Mouse (Mus musculus) thymus, postnatal 0 days (tissue): ENCODE data around the gene Cog7. TPM values are rescaled to one million over a fixed set of nuclear protein-coding genes. Genes with fewer than 3 reads are reported as not detected.

Source experiments
- DNase-seq: peaks from one replicate; pipeline ENCODE4 v3.0.0-alpha.2; 2015; ENCODE audit warnings: low spot score
- polyA plus RNA-seq: library from polyadenylated mRNA; unstranded; fragments of >200 nt; fragmentation: Nextera tagmentation; extraction: Ambion mirVana; gene quantifications from 2 replicates; pipeline ENCODE4 v1.2.1, GENCODE M21; 2015

Cog7 gene
- polyA plus RNA-seq, 1 experiment from 2014 or later = 10.9 TPM

DNA sequence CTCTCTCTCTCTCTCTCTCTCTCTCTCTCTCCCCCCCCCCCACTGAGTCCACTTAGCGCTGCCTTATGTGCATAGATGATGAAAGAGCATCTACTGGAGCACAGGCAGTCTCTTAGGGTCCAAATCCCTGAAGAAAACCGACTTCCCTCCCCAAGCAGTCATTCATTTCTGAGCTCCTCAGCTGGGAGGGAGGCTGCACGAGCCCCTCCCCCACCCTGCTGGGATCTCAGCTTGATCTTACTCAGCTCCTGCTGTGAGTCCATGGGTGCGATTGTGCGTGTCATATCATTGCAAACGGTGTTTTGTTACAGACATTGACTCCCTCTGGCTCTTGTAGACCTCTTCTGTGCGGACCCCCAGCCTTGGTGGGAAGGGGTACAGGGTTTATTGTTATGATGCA lies 81.6 kb downstream of the Cog7 start:
- no peak for DNase-seq

DNA sequence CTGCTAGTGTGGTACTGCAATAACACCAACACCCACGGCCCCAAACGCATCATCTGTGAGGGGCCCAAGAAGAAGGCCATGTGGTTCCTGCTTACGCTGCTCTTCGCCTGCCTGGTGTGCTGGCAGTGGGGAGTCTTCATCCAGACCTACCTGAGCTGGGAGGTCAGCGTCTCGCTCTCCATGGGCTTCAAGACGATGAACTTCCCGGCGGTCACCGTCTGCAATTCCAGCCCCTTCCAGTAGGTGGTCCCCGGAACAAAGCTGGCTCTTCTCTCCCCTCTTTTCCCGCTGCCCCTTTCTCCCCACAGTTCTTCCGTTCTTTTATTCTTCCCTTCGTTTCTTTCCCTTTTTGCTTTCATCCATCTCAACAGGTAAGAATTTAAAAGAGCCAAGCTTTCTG lies 82.2 kb downstream of the Cog7 start:
- DNase-seq = peak; percentile 4

DNA sequence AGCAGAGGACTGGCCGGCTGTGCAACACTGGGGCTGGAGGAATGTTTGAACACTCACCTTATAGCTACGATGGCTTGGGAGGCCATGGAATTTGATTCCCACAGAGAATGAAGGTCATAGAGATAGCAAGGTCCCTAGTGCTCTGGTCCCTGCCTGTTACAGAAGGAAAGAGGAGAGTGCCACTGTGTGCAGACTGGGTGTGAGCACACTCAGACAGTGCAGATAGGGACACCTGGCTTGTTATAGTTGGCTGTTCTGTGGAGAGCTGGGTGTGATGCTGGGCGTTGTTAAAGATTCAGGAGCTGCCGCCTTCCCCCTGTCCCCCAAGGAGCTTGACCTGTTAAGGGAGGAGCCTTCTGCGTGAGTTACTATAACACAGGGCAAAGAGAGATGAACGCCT lies 84.8 kb downstream of the Cog7 start:
- no peak for DNase-seq

DNA sequence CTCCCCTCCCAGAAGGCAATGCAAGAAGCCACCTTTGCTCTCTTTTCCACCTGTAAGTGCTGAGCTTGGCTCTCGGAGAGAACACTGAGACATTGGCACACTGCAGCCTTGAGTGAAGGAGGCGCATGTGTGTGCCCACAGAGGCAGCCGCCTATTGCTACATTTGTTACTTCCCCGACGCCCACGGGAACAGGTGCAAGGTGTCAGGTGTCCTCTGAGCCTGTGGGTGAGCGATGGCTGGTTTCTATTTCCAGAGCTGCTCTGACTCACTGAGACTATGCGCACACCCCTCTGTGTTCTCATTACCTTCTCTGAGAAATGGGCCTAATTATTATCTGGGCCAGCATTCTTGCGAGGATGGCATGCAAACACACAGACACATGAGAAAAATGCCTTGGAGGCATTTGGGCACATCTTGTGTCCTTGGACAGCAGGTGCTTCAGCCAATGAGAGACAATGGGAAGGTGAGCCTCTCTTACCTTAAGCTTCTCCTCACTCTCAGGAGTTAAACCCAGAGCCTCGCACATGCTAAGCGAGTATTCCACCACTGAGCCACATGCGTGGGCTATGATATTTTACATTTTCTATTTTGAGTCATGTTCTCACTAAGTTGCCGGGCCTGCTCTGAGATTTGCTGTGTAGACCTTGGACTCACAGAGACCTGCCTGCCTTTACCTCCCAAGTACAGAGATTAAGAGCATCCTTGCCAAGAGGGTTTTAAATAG lies 90.7 kb downstream of the Cog7 start:
- DNase-seq = no peak

DNA sequence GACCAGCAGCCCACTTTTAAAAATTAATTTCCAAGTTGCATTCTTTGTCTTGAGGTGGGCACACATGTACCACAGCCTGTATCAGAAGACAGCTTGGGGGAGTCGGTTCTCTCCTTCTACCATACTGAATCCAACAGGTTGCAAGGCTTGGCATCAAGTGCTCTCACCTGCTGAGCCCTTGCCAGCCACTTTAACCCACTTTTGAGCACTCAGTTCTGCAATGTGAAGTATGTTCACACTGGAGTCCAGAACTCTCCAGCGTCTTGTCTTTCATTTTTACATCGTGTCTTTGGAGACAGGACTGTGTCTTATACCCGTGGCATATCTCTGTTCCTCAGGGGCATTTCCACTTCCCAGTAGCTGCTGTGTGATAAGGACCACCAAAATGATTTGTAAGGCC lies 101.3 kb downstream of the Cog7 start:
- DNase-seq = no peak

DNA sequence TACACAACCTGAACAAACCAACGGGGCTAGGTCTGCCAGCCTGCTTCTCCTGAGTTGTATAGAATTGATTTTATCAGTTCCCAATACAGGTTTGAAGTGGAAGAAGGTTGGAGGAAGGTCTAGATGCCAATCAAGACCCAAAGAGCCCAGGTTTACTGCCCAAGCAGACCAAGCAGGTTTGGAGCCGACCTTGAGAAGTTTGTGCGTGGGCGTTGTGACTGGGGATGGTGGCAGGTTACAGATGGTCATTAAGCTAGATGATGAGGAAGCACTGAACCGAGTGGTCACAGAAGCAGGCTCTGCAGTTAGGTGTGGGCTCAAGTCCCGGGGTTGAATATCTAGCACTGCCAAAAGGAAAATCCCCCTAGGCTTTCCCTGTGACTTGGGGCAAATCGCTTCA lies 106.7 kb downstream of the Cog7 start:
- no peak for DNase-seq

DNA sequence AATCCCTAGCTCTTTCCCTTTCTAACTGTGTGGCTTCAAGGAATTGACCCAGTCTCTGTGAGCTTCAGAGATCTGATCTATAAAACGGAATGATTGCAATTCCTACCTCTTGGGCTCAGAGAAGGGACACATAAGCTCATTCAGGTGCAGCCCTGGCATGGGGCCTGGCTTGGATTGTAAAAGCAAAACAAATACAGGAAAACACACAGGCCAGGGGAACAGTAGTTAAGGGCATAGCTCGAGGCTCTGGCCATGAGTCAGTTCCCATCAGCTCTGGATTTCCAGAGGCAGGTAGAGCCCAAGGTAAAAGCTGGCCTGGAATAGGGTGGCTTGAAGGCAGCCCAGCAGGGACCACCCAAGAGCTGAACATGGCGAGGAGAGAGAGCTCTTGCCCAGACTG lies 107.5 kb downstream of the Cog7 start:
- DNase-seq = no peak

DNA sequence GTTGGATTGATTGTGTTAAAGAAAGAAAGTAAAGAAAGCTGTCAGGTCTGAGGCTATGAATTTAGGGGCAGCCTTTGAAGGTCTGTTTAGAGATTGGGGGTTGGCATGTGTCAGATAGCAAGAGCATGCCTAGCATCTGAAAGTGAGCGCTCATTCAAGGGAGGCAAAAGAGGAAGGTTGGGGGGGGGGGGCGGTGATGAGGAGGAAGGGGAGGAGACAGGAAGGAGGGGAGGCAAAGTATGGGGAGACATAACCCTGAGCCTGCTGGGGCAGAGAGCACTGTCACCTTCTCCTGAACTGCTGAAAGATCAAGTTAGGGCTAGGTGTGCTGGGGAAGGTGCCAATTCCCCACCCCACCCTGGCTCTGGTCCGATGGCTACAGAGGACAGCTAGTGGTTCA lies 109.9 kb downstream of the Cog7 start:
- no peak for DNase-seq

DNA sequence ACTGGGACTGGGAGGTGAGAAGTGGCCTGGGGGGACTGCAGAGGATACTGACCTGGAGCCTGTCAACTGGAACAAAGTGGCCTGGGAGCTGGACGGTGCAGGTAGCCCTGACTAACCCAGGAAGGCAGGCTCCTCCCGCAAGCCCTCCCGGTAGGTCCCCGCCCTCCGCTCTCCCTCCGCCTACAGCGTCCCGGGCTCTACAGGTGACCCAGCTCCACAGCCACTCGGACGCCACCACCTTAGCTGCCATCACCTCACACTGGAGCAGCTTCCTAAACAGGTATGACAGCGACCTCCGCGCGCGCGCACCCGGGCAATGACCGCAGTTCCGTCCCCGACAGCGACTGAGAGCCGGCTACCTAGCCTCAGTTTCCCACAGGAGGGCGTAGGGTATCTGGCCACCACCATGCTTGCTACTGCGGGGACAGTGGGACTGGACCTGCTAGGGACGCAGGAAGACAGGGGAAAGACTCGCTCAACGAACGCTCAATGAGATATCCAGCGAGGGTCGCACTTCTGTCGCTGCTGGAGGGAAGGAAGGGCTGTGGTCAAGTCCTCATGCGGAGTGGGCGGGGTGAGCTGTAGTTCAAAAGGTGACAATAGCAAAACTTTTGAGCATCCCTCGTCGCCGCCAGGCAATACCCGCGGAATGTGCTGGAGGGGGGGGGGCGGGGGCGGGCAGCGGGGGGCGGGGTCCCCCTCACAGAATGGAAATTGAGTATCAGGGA lies 116.5 kb downstream of the Cog7 start, which contains the start of gene Scnn1b:
Gene Scnn1b (plus strand): TSS at position 181 of the 728 bp plus-strand sequence.
- DNase-seq = no peak

DNA sequence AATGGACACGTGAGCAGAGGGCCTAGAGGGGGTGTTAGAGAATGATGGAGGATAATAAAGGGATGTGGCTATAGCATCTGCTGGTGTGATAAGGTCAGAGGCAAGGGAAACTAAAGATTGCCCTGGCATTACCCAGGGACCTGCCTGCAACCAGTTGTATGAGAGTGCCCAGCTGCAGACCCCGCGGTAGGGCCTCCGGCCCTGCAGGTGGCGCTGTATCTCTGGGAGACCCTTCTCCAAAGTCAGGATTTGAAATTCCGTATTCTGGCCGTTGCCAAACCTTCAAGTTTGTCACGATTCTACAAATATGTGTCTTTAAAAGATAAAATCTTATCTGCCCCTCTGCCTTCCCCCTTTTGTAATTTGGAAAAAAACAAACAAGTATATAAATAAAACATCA lies 122.6 kb downstream of the Cog7 start:
- no peak for DNase-seq

DNA sequence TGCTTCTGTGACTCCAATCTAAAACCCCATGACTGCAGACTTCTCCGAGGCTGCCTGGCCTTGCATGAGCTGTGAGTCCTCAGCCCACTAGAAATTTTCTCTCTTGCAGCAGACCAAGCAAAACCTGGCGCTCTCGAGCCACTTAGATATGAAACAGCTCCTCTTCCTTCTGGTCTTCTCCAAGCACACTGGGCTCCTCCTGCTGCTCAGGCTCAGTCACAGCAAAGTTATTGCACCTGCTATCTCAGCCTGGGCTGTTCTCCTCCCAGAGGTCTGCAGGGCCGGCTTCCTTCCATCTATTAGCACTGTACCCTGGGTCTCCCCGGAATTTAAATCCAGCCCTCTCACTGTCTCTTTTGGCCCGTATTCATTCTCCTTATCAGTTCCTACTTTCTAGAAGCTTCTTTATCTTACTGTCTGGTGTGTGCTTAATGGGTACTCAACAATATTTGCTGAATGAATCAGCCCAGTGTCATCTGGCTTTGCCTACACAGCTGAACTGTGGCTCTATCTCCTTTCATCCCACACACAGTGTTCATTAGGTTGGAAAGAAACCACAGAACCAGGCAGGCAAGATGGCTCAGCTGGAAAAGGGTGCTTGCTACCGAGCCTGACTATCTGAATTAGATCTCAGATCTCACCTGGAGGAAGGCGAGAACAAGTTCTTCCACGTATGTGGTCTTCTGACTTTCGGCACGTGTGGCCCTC lies 124.2 kb downstream of the Cog7 start:
- DNase-seq = no peak

DNA sequence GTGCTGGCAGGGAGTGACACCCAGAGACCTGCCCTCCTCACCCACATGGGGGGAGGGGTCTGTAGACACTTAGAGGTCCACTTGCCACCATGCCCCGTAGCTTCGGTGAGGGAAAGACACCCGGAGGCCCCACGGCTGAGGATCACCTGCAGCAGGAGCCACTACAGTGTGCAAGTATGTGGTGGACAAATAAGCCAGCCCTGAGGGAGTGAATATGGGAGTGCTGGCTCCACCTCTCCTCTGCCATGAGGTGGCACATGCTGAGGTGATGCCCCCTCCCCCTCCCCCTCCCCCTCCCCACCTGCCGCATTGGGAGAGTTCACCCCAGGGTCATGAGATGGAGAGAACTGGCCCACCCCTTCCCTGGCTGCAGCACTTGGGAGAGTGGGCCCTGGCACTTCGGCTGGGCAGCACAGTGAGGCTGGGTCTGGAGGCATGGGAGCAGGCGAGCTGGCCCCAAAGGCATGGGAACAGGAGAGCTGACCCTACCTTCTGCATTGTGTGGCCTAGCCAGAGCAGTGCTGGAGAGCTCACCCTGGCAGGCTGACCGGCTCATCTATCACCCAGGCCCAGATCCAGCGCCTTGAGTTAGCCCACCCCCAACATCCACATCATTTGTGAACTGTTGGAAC lies 132.9 kb downstream of the Cog7 start:
- DNase-seq = no peak

DNA sequence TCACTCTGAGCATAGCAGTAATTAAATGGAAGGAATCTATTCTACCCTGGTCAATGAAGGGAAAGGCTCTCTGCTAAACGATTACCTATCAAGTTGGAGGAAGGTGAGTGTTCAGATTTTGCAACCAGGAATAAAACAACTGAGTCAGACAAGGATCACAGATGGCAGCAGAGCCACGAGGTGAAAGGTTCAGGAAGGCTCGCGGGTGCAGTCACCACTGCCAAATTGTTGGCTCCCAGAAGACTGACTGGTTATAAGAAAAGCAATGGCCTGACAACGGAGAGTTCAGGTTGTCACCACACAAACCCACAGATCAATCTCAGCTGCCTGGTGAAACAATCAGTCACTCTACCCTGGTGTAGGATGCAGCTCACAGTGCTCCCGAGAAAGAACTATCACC lies 135.5 kb downstream of the Cog7 start:
- DNase-seq = no peak

DNA sequence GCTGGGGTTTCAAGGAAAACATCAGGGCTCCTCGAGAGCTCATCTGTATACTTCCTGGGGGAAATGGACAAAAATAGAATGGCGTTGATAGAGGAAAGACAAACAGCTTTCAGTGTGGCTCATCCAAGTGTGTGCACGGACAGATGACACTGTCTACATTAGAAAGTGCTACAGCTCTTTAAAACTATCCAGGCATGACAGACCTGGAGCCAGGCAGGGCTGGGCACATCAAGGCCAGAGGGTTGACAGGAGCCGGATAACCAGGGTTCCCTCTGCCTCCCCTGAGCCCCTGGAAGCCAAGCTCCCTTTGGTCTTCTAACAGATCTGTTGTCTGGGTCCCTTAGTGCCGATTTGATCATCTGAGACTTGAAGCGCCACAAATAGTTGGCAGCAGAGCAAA lies 139.3 kb downstream of the Cog7 start:
- no peak for DNase-seq

DNA sequence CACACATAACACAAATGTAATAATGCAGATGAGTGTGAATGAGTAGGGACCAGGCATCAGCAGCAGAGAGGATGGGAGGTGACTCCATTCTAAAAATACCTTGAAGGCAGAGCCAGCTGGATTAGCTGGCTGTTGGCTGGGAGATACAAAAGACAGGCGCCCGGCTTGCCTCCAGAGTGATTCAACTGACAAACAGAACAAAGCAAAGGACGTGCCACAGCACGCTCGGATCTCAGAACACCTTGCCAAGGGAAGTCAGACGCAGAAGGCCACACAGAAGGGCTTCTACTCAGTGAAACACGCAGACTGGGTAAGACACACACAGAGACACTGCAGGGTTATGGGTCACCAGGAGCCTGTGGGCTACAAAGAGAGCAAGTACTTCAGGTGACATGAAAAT lies 140.7 kb downstream of the Cog7 start:
- DNase-seq = no peak

DNA sequence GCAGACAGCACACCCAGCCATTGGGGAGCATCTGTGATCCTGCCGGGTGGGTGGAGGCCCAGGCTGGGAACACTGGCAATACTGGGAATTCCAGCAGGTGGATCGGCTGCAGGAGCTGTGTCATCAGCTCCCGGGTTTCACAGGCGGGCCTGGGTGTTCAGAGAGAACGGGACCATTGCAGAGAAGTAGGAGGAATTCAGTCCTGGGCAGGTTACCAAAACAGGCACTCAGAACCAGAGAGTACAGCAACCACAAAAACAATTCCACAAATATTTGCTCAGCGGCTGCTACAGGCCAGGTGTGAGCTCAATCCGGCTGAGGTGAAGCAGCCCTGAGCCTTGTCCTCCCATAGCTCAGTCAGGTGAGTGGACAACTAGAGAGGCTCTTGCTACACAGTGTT lies 144.7 kb downstream of the Cog7 start:
- no peak for DNase-seq

DNA sequence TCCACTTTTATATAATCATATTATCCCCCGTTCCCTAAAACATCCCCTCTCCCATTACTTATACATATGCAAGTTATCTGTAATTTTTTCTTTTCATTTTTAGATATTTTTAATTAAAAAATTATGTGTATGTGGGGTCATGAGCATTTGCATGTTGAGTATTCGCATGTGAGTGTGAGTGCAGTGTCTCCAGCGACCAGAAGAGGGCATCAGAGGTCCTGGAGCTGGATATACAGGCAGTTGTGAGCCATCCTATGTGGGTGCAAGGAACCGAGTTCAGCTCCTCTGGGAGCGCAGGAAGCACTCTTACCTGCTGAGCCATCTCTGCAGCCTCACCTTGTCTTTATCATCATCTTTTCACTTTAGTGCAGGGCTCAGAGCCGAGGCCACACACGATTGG lies 146.1 kb downstream of the Cog7 start:
- DNase-seq = no peak

Other genes with a start within 250 kb of the Cog7 start
- 0.57 and 0.64 TPM in 2 replicates for gene Scnn1g, start 247.2 kb downstream of the Cog7 start, polyA plus RNA-seq
- 0.30 and 0.46 TPM in 2 replicates for gene Scnn1b, start 116.7 kb downstream of the Cog7 start, polyA plus RNA-seq
- gene Gga2, start 39.5 kb upstream of the Cog7 start, polyA plus RNA-seq = 27.0 and 27.9 TPM in 2 replicates
- 37.5 and 39.5 TPM in 2 replicates for gene Ubfd1, start 85.5 kb upstream of the Cog7 start, polyA plus RNA-seq
- 8.9 and 9.2 TPM in 2 replicates for gene Ears2, start 85.6 kb upstream of the Cog7 start, polyA plus RNA-seq
- gene Ndufab1, start 120.2 kb upstream of the Cog7 start, polyA plus RNA-seq = 641 and 688 TPM in 2 replicates
- 16.5 and 16.9 TPM in 2 replicates for gene Palb2, start 151.3 kb upstream of the Cog7 start, polyA plus RNA-seq
- gene Dctn5, start 151.3 kb upstream of the Cog7 start, polyA plus RNA-seq = 108 TPM in 2 replicates
- 125 and 129 TPM in 2 replicates for gene Plk1, start 177.7 kb upstream of the Cog7 start, polyA plus RNA-seq
- 0.08 and 0.10 TPM in 2 replicates for gene Ern2, start 204.5 kb upstream of the Cog7 start, polyA plus RNA-seq
- 0.64 and 0.75 TPM in 2 replicates for gene Chp2, start 237.8 kb upstream of the Cog7 start, polyA plus RNA-seq